Mouse (Mus musculus): Measurements from ENCODE around the gene Mnat1.

The Mnat1 gene

DNA sequence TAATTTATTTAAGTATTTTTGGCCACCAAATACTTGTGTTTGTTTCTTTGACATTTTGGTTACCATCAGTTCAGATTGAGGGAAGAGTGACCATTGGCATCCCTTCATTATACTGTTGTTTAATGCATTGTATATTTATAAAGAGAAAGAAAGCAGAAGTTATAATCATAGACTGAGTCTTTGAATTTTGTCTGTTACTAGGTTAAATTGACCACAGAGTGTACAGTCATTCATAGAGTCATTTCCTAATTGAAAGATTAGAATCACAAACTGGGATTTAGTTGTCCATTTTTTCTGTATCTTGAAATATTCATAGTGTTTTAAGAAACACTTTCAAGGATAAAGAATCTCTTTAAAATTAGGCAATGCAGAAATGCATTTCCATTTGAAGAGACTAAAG is 108.0 kb downstream of the Mnat1 start:
- in situ Hi-C loops (cut with MboI) = no loop called here

DNA sequence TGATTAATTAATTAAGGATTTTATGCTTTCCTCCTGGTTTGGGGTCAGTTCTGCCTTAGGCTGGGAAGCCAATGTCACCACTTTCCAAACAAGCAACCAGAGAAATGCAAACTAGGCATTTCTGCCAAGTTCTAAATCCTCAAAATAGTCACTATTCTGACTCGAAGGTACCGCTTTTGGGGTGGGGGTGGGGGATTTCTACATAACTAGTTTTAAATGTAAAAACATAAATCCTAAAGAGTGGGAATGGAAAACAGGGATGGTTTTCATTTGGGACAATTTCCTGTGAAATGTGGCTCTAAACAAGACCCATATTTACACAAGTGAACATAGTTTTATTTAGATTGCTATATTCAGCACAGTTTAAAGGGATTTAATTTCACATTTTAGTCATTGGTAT is 109.1 kb downstream of the Mnat1 start:
- in situ Hi-C loops (cut with MboI) = no loop called here

DNA sequence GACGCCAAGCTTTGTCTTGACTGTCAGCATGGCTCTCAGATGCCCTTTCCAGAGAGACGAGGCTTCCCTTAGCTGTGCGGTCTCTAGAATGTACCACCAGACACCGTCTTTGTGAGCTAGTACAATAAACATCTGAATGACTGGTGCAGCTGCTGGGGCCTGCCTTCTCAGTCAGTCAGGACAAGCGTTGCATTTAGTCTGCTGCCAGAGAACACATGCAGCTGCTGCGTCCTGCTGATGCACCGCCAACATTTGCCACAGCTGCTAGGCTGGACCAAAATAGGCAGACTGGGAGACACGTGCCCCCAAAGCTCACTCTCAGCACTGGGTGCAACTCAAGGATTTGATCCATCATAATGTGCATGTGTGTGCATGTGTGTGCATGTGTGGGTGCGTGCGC is 118.4 kb downstream of the Mnat1 start:
- in situ Hi-C loops (cut with MboI) = no loop called here

DNA sequence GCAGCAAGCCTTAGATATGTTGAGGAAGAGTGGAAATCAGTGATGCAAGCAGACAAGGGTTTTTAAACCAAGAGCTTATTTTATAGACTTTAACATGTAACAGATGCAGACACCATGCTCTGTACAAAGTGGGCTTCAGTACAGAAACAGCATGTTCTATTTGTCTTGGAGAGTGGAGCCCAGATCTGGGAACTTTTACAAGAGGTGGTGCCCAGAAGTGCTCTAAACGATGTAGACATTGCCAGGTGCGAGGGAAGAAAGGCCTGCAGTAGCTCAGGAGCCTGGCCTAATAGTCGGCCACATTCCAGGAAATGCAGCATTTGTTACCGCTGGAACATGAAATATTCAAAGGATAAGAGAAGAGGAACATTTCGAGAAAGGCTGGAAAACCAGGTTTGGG is 122.2 kb downstream of the Mnat1 start:
- in situ Hi-C loops (cut with MboI) = no loop called here

GRCm38 (mm10) chr12:73255006-73255405 is 131.5 kb downstream of the Mnat1 start:
- in situ Hi-C loops (cut with MboI) = no loop called here

DNA sequence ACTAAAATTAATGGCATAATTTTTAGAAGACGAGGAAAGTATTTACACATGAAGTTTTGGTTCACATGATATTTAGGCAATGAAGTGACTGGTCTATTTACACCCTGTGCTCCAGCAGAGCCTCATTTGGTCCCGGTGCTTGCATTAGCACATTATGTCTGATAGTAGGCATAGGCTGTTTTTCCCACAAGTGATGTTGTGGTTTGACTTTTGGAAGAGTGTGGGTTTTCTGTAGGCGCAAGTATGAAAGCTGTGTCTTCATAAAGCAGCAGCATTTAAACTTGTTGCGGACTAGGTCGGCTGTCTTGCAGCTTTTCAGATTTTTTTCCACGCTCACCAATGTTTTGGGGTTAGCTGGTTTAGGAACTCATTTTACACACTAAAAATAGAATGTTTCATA is 135.8 kb downstream of the Mnat1 start:
- in situ Hi-C loops (cut with MboI) = no loop called here

DNA sequence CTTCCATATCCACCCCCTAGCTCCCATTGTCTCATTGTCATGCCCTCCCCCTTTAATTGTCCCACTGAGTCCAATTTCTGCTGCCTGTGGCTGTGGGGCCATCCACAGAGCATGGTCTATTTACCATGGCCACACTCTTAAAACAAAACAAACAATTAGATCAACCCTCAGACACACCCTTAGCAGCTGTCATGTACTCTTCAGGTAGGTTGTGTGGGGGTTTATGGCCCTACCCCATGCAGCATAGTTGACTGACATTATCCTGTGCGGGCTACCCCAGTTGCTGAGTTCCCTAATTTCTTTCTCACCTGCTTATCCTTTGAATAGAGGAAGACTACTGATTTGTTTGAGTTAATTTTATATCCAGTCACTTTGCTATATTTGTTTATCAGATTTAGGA is 136.8 kb downstream of the Mnat1 start:
- in situ Hi-C loops (cut with MboI) = no loop called here

DNA sequence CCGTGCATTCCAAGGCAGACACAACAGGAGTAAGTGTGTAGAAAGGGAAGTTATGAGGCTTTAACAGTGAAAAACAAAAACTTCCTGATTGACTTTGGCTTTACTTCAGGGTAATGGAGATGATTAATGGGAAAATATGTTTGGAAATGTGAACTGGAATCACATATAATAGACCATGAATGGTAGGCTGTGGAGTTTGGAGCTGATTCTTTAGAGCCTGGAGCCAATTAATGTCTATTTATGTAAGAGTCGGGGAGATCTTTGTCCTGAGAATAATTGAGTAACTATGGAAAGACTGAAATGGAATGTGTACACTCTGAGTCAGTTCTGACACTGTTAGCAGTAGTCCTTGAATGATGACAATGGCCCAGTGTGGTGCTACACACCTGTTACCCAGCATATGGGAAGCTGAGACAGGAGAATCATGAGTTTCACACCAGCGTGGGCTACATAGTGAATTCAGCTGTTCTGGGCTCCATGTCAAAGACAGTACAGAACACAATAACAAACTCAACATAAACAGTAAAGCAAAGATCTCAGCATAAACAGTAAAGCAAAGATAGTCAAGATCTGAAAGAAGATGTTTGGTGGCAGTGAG is 142.0 kb downstream of the Mnat1 start:
- in situ Hi-C loops (cut with MboI) = no loop called here

DNA sequence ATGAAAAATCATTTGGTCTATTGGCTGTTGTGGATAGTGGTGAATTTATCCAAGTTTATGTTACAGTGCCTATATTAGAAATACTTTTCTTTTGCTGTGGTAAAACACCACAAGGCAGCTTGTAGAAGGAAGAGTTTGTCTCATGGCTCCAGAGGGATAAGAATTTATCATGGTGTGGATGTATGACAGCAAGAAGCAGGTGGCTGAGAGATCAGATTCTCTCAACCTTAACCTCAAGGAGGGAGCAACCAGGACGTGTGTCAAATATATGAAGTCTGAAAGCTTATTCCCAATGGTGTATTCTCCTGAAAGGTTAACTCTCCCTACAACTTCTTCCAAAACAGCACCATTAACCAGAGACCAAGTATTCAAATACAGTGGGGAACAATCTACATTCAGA is 143.1 kb downstream of the Mnat1 start:
- in situ Hi-C loops (cut with MboI) = no loop called here

GRCm38 (mm10) chr12:73268497-73268896 is 145.0 kb downstream of the Mnat1 start:
- in situ Hi-C loops (cut with MboI) = no loop called here

DNA sequence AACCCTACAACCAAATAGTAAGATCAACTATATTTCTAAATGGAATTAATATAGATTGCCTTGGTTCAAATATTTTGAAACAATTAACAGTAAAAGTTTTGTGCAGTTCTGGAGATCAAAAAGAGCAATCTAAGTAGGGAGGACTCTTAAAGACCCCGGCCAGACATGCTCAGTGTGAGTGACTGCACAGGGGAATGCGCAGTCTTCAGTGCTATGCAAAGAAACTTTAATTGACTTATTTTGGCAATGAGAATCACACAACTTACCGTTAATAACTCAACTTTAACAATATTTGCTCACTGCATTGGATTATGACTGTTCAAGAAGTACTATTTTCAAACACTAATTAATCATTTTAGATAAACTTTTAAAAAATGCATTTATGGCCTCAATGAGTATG is 146.0 kb downstream of the Mnat1 start:
- in situ Hi-C loops (cut with MboI) = no loop called here

GRCm38 (mm10) chr12:73269933-73270332 is 146.4 kb downstream of the Mnat1 start:
- in situ Hi-C loops (cut with MboI) = no loop called here

GRCm38 (mm10) chr12:73274921-73275320 is 151.4 kb downstream of the Mnat1 start:
- in situ Hi-C loops (cut with MboI) = no loop called here

- in situ Hi-C loops (cut with MboI) = no loop called here
These were observed 163.0 kb downstream of the Mnat1 start, which contains the start of the genes Trmt5 and Slc38a6 for GRCm38 (mm10) chr12:73286287-73287092. Gene Trmt5 (minus strand): TSS chr12:73286710. Gene Slc38a6 (plus strand): TSS chr12:73286779.

DNA sequence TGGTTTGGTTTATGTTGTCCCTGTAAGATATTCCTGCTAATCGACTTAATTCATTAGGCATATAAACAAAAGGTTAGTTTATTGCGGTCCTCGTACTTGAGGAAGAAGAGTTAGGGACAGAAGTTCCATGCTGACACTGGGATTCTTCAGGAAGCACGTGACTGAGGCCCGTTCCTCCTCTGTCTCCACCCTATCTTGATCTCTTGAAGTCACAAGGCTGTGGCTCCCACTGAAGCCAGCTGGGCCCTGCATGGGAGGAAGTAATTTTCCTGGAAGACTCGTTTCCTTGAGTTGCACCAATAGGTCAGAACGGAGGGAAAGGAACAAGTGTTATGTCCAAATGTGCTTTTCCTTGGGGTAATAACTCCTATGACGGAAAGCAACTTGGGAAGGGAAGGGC is 164.1 kb downstream of the Mnat1 start:
- in situ Hi-C loops (cut with MboI) = no loop called here

DNA sequence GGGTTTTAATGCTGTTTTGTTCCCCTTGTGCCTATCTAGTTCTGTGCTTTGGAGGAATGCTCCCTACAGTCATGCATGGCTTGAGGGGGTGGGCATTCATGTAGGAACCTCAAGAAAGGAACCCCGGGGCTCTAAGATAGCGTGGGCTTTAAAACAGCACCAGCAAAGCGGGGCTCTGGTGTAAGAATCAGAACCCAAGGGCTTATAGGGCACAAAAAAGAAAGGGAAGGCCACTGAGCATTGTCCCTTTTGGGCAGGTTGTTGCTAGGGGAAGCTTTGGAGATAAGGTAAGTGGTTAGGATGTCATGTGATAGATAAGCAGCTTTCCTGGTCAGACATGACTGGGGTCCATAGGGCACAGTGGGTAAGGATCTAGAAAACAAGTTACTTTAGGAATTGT is 165.1 kb downstream of the Mnat1 start:
- in situ Hi-C loops (cut with MboI) = no loop called here

- in situ Hi-C loops (cut with MboI) = no loop called here
These were observed 171.4 kb downstream of the Mnat1 start for GRCm38 (mm10) chr12:73294884-73295283.

- in situ Hi-C loops (cut with MboI) = no loop called here
These were observed 172.1 kb downstream of the Mnat1 start for GRCm38 (mm10) chr12:73295505-73296140.

GRCm38 (mm10) chr12:73298621-73299020 is 175.1 kb downstream of the Mnat1 start:
- in situ Hi-C loops (cut with MboI) = no loop called here

- in situ Hi-C loops (cut with MboI) = no loop called here
These were observed 177.0 kb downstream of the Mnat1 start for GRCm38 (mm10) chr12:73300531-73300930.

- in situ Hi-C loops (cut with MboI) = no loop called here
These were observed 181.1 kb downstream of the Mnat1 start for GRCm38 (mm10) chr12:73304636-73305035.

DNA sequence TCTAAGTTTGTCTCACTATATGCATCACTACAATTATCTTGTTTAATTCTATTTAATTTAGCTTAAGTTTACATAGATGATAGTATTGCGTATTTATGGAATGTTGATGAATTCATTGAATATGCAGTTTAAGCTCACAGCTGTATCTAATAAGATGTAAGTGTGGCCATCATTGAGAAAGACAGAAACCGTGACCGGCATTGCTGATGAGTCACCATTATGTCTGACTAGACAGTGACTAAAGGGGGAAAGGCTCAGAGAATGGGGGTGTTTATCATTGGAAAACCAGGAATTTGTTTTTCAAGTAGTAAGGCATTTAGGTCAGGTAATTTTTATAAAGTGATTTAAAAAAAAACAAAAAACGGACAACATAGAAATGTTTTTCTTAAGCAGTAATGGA is 184.2 kb downstream of the Mnat1 start:
- in situ Hi-C loops (cut with MboI) = no loop called here

DNA sequence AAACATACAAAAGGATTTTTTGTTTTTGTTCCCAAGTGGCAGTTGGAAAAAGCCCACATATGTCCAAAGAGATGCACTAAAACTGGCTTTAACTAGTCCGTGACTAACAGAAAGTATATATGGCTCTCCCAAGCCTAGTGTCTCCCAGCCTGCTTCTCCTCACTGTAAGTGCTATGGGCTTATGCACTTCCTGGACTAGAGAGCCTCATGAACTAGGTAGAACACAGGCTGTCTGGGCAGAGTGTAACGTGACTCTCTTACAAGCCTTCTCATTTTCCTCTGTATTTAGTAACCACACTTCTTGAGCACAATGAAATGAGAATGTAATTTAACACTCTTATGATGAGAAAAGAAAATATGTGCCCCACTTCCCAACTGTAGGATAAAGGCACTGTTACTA is 185.2 kb downstream of the Mnat1 start:
- in situ Hi-C loops (cut with MboI) = no loop called here
